Mouse (Mus musculus): ENCODE data around the gene Gm13889.

- TF ChIP-seq CTCF (IDR thresholded peaks at IDR 0.05; ENCODE audit: low read depth, low read length) (no peak), POLR2A (IDR thresholded peaks at IDR 0.05; ENCODE audit: extremely low read depth, insufficient read depth, low read length) (no peak)
Measured at GRCm38 (mm10) chr2:93957785-93958175, 779 bp upstream of the Gm13889 start.
